Mouse (Mus musculus) G1E (cell line): ENCODE measurements around the gene Asap2. TPM values are rescaled to one million over a fixed set of nuclear protein-coding genes. Genes with fewer than 3 reads are reported as not detected.
"Not testable (repeated sequence)": the region's sequence is repeated elsewhere in the genome, so short reads cannot be mapped to it uniquely, and the experiment has no call there.

ENCODE experiments used
- ATAC-seq: 2 replicates; pipeline ENCODE4 v1.8.0; 2016; ENCODE audit warnings: mild to moderate bottlenecking; ENCODE audit not compliant: insufficient number of reproducible peaks, poor library complexity, low FRiP score, severe bottlenecking; ENCODE audit errors: extremely low read depth
- DNase-seq: peaks from one replicate; pipeline ENCODE4 v3.0.0; 2012; ENCODE audit warnings: low spot score
- H3K27me3 ChIP-seq: 2 replicates; pipeline ENCODE4 v1.6.1; 2012; ENCODE audit warnings: mild to moderate bottlenecking, low read length, inconsistent platforms; ENCODE audit not compliant: insufficient read depth
- H3K36me3 ChIP-seq: replicated peaks from 2 replicates; pipeline ENCODE3; 2012; ENCODE audit warnings: mild to moderate bottlenecking, inconsistent platforms
- H3K4me1 ChIP-seq: 2 replicates; pipeline ENCODE4 v1.6.1; 2012; ENCODE audit warnings: low read depth, low read length, inconsistent platforms, mixed read lengths; ENCODE audit not compliant: insufficient read depth
- H3K4me3 ChIP-seq: 2 replicates; pipeline ENCODE4 v1.5.1; 2012; ENCODE audit warnings: low read depth, mild to moderate bottlenecking, inconsistent platforms, low read length, moderate library complexity, mixed read lengths
- H3K9me3 ChIP-seq: replicated peaks from 2 replicates; pipeline ENCODE4 v1.6.1; 2012; ENCODE audit warnings: inconsistent platforms
- polyA plus RNA-seq: library from polyadenylated mRNA; stranded (reverse); fragments of >175 nt; gene quantifications from 2 replicates; pipeline ENCODE4 v1.2.3, GENCODE M21; 2012
- total RNA-seq, 2 experiments: library from RNA; stranded (forward) in 1 of 2; stranded (reverse) in 1 of 2; fragments of 200-1000 nt in 1 of 2; fragments of >200 nt in 1 of 2; fragmentation: Nextera tagmentation in 1 of 2; gene quantifications; 2 replicates each; pipeline ENCODE4 v1.2.3; 2014 to 2017

The Asap2 gene
- total RNA-seq (2014; fragmentation: Nextera tagmentation), result not detected in 2 replicates
- total RNA-seq (2017), result 0.06 TPM in 1 of 2 replicates, not detected in the other
- not detected in 2 replicates for polyA plus RNA-seq

- H3K9me3 ChIP-seq, DNase-seq, H3K4me1 ChIP-seq, H3K4me3 ChIP-seq, ATAC-seq, H3K36me3 ChIP-seq, H3K27me3 ChIP-seq: not testable (repeated sequence)
These were observed at the start of gene Asap2 for GRCm38 (mm10) chr12:20990132-20990531. Gene Asap2, plus strand, starts transcription at chr12:20990459.

DNA sequence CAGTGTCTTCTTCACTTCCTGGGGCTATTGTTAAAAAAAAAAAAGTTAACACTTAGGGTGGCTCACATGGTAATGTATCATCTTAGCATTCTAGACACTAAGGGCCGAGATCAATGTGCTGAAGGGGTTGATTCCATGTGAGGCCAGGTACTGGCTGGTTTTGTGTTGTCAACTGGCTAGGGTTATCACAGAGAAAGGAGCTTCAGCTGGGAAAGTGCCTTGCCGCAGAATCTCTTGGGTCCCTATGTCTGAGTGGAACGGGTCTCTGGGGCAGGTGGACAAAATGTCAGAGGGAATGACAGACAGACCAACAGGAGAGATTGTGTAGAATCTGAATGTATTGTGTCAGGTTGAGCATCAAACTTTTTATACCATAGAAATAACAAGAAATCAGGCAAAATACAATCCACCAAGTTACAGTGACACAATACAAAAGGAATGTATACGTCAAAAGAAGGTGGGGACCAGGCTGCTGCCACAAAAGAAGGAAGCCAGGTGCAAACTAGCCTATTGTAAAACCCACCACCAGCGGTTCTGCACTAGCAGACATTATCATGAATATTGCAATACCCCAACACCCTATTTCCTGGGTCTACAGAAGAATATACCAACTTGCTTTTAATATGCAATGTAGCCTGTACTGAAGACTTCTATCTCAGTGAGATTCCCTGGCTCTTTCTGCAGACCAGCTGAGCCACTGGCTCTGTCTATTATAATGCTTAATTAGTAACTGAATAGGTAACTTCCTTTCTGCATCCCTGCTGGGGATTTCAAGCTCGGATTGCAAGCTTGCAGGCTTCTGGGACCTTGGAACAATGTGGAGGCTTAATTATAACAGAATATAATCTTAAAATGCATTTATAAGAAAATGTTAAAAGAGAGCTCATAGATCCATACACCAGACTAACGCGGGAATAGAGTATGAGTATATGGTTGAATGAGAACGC lies 42.9 kb upstream of the Asap2 start:
- not testable (repeated sequence) for H3K4me3 ChIP-seq, H3K9me3 ChIP-seq, H3K36me3 ChIP-seq, ATAC-seq, H3K4me1 ChIP-seq, DNase-seq, H3K27me3 ChIP-seq

DNA sequence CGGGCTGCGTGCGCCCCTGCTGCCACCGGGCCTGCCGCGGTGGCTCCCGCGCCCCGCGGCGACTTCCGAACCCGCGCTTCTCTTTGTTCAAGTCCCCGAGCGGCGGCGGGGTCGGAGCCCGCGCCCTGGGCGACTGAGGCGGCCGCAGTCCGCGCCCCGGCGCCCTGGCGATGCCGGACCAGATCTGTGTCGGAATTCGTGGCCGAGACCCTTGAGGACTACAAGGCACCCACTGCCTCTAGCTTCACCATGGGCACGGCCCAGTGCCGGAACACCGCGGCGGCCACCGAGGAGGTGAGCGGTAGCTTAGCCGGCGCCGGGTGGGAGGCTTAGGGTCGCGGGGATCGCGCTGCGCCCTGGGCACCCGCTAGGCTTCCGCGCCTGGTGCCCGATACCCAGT lies 320 bp downstream of the Asap2 start:
- ATAC-seq, H3K4me3 ChIP-seq, H3K9me3 ChIP-seq, H3K27me3 ChIP-seq, H3K4me1 ChIP-seq, H3K36me3 ChIP-seq, DNase-seq: not testable (repeated sequence)

DNA sequence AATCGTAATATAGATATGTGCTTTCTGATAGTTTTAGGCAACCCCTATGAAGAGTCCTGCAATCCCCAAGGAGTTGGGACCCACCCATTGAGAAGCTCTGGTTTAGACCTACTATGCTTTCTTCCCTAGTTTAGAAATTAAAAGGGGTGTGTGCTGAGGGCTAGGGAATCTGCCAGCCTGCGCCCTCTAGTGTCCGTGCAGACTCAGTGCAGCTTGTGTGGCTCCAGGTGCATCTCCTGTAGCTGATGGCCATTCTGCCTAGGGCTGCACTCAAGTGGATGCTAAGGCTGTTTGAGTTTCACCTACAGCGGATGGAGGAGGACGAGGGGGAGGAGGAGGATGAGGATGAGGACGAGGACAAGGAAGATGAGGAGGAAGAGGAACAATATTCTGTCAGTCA lies 40.6 kb downstream of the Asap2 start:
- not testable (repeated sequence) for H3K4me3 ChIP-seq, H3K27me3 ChIP-seq, H3K4me1 ChIP-seq, DNase-seq, ATAC-seq, H3K36me3 ChIP-seq
- peaks cover 13% of the 10 kb centered on the region; the same call in 1 of the 2 replicates for H3K9me3 ChIP-seq

DNA sequence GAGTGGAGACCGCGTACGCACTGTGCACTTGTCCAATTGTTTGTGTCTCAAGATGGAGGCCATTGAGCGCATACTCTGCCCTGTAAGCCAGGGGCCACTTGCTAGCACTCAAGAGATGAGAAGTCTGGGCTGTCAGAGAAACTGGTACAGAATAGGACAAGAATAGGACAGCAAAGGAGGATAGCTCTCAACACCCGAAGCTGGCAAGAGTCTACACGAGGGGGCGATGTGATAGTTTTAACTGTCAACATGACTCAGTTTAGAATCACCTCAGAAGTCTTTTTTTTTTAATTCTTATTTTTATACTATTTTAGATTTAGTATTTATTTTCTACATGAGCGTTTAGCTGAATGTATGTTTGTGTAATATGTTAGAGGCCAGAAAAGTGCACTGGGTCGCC lies 56.5 kb downstream of the Asap2 start:
- H3K36me3 ChIP-seq, DNase-seq, ATAC-seq, H3K4me3 ChIP-seq, H3K4me1 ChIP-seq, H3K27me3 ChIP-seq: not testable (repeated sequence)
- peaks cover 22% of the 10 kb centered on the region for H3K9me3 ChIP-seq

GRCm38 (mm10) chr12:21075731-21076130 lies 85.5 kb downstream of the Asap2 start:
- H3K36me3 ChIP-seq, H3K27me3 ChIP-seq, ATAC-seq, H3K4me3 ChIP-seq, H3K4me1 ChIP-seq, H3K9me3 ChIP-seq, DNase-seq: not testable (repeated sequence)

DNA sequence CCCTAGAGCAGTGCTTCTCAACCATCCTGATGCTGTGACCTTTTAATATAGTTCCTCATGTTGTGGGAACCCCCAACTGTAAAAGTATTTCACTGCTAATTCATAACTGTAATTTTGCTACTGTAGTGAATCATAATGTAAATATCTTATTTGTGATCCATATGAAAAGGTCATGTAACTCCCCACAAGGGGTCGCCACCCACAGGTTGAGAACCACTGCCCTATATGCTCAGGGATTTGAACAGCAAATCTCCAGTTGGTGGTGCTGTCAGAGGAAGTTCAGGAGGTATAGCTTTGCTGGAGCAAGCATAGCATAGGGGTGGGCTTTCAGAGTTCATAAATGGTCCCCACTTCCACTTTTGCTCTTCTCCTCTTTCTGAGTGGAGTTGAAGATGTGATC lies 99.9 kb downstream of the Asap2 start:
- ATAC-seq, DNase-seq, H3K4me3 ChIP-seq, H3K36me3 ChIP-seq, H3K4me1 ChIP-seq, H3K9me3 ChIP-seq, H3K27me3 ChIP-seq: not testable (repeated sequence)

DNA sequence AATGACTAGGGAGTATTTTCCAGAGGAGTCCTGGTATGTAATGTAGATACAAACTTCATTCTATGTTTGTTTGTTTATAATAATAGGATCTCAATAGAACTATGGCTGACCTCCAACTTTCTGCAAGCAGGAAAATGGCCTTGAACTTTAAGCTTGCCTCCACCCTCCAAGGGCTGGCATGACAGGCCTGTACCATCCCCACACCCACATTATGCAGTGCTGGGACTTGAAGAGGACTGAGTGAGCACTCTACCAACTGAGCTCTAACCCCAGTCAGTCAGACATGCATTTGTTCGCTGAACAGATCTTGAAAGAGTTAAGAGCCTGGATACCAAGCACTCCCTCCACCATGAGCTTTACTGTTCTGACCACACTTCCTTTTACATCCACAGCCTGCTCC lies 102.2 kb downstream of the Asap2 start:
- not testable (repeated sequence) for DNase-seq, H3K36me3 ChIP-seq, H3K4me3 ChIP-seq, H3K27me3 ChIP-seq, H3K4me1 ChIP-seq, H3K9me3 ChIP-seq, ATAC-seq

DNA sequence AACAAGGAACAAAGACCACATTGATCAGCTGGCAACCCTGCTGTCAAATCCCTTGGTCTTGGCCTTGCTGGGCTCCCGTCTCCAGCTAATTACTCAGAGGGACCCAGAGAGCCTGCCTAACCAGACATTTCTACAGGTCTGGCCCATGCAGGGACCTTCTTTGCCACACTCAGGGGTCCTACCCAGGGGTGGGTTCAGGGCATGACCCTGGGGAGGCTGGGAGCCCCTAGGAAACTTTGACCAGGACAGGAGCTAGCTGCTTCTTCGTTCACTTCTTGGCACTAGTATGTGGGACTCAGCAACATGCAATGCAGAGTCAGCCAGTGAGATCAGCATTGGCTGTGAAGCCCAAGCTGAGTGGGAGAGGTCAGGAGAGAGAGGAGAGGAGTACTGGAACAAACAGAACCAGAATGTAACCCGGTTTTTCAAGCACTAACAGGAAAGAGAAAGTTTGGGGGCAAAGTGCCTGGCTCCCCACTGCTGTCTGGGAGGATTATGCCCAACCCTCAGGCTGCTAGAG lies 107.6 kb downstream of the Asap2 start:
- ATAC-seq, H3K27me3 ChIP-seq, H3K36me3 ChIP-seq, H3K4me3 ChIP-seq, H3K9me3 ChIP-seq, DNase-seq, H3K4me1 ChIP-seq: not testable (repeated sequence)

DNA sequence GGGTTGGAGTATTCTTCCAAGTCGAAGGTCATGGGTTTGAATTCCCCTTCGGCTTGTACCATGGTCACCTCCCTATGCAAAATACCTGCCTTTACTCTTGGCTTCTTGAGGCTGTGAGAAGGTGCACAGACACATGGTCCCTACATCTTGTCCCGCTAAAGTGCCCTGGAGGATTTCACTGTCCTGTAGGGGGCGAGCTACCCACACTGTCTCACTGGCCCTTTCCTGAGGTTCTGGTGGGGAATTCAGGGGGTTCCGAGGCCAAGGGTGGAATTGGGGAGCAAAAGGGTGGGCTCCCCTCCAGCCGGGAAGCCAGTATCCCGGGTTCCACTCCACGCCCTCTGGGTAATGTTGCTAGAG lies 120.8 kb downstream of the Asap2 start:
- not testable (repeated sequence) for H3K36me3 ChIP-seq, H3K4me1 ChIP-seq, H3K4me3 ChIP-seq, ATAC-seq, H3K27me3 ChIP-seq, DNase-seq
- peaks cover 20% of the 10 kb centered on the region for H3K9me3 ChIP-seq
